Mouse (Mus musculus) cerebellum, adult 18-20 months (tissue): Measurements from ENCODE around the gene Bud13.
"Not testable (repeated sequence)": the region's sequence is repeated elsewhere in the genome, so short reads cannot be mapped to it uniquely, and the experiment has no call there.

Source experiments
- DNase-seq, 2 experiments: peaks; one replicate each; pipeline ENCODE4 v3.0.0; 2021

Bud13 gene

DNA sequence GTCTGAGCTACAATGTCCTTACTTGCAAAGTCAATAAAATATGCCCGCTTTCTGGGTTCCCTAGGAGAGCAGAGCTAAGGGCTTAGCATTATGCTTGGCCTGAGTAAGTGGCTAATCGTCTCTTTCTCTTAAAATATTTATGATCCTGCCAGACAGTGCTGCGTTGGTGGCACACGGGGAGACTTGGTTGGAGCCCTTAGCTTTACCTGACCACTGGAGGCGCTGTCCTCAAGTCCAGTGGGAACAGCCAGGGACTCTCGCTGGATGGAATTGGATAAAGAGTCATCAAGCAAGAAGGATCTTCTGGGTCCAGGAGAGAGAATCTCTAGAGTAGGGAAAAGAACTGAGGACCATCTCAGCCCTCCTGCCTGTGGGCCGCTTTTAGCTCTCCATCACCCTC, 26.3 kb downstream of the Bud13 start:
- peak in 1 of 2 experiments; percentile 36 for DNase-seq

DNA sequence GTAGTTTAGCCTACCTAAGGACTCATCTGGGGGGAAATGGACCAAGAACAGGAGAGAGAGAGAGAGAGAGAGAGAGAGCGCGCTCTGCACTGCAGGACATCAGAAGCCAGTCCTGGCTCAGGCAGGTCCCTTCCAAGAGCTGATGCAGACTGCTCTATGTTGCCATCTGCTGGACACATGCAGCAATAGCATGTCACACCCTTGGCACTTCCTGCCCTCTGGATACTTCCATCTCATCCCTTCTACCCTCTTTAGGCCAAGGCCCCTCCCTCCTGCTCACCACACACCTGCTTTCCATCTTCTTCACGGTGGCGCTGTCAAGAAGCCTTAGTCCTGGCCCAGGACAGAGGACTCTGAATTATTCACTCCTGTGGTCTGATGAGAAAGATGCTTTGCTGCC, 31.7 kb downstream of the Bud13 start:
- DNase-seq, result peak; percentile 83 to 84

DNA sequence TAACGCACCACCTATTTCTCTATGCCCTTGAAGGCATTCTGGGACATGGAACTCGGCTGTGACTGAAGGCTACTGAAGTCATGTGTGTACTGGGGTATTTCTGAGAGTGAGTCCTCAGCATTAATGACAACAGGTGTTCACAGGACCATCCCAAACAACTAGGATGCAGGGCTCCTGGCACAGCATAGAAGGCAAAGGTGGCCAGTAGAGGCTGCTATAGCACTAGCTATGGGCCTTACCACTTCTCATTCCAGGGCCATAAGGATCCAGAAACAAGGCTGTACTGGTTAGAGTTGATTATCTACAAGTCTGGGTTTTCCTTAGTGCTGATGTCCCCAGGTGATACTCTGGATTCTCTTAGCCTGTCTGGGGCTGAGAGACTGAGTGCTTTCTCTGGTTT, 32.1 kb downstream of the Bud13 start:
- DNase-seq, result no peak

DNA sequence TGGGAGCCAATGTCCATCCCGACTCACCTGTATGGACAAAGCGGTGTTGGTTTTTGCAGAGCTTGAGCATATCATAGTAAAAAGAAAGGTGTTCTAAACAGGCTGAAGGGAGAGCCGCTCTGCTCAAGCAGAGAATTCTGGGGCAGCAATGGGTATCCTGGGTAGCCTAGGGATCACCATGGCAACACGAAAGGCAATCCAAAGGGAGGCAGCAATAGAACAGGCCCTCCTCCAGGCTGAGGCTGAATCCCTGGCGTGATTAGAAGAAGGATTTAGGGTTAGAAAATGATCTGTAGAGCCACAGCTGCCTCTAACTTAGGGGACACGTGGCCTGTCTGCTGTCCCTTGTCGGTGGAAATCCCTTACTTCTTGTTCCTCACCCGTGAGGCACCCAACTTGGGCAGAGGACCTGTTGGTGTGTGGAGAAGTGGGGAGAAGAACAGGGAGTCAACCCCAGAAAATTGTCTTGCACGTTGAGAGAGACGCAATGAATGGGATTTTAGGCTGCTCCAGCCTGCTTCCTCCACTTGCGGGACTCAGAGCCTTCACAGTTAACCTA, 33.1 kb downstream of the Bud13 start:
- no peak for DNase-seq

DNA sequence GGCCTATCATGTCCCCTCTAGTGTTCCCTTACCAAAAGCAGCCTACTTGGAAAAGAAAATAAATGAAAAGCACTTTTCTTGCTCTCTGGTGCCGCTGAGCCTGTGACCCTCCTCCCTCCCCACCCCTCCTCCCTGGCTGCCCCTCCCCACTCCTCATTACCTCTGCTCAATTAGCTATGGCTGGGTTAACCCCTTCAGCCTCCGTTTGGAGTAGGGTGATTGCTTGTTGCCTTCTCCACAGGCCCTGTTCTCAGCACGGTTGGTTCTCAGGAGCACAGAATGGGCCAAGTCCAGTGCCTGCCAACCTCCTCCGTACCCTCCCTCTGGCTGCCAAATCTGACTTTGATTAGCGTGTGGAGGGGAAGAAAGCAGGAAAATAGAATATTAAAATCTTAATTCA, 33.6 kb downstream of the Bud13 start:
- DNase-seq, result no peak

DNA sequence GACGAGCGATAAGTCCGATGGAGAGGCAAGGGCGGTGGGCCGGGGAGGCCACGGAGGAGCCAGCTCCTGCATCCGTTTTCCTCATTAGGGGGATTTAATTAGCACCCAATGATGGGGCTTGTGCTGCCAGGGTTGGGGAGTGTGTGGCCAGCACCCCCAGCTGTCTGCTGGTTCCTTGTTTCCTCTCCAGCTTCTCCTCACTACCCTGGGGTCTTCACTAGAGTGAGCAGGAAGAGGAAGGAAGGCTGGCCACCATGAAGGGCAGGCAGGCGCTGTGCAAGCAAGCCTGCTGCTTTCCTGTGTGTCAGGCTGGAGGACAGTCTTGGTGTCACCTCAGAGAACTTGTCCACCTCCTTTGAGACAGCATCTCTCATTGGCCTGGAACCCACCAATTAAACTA, 34.1 kb downstream of the Bud13 start:
- no peak for DNase-seq

DNA sequence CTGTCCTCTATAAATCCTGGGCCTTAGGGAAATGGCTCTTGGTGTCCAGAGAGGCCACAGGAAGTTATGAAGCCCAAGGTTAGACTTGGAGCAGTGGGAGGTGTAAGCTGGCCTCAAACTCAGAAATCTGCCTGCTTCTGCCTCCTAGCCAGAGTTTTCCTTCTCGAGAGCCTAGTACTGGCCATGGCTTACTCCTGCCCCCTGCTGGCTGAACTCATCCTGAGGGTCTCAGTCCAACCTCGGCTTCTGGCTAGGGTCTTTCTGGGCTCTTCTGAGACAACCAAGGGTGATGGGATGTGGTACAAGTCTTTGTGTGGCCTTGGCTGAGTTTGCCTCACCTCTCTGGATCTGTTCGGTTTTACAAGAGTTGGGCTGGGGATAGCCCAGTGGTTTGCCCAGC, 35.1 kb downstream of the Bud13 start:
- no peak for DNase-seq

DNA sequence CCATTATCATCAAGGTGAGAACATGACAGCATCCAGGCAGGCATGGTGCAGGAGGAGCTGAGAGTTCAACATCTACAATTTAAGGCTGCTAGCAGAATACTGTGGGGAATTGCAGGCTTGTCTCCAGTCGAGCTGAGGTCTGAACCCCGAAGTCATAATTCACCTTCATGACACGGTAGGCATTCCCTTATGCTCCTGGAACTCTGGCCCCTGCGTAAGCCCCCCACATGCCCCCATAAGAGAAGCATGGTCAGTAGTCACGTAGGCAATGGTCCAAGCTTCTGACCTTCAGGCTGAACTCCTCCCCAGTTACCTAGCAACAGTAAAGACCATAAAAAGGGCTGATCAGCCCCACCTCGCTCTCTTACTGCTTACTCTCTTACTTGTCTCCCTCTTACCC, 37.1 kb downstream of the Bud13 start, which contains the start of gene 4931429L15Rik:
4931429L15Rik (minus strand) TSS at position 101 of the 400 bp plus-strand sequence.
- not testable (repeated sequence) for DNase-seq

DNA sequence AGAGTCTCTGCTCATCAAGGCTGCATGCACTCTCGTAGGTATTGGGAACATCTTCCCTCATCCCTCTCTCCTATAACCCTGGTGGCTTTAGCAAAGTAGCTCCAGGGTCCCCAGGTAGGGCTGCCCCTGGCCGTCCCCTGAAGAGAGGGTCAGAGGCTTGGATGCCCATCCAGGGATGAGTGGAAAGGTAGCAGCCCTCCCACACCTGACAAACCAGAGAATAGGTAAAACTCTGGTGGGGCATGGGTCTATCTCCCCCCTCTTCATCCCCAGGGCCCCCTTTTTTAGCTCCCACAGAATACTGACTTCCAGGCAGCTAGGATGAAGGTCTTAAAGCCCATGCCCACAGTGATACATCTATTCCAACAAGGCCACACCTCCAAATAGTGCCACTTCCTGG, 37.7 kb downstream of the Bud13 start:
- no peak for DNase-seq

DNA sequence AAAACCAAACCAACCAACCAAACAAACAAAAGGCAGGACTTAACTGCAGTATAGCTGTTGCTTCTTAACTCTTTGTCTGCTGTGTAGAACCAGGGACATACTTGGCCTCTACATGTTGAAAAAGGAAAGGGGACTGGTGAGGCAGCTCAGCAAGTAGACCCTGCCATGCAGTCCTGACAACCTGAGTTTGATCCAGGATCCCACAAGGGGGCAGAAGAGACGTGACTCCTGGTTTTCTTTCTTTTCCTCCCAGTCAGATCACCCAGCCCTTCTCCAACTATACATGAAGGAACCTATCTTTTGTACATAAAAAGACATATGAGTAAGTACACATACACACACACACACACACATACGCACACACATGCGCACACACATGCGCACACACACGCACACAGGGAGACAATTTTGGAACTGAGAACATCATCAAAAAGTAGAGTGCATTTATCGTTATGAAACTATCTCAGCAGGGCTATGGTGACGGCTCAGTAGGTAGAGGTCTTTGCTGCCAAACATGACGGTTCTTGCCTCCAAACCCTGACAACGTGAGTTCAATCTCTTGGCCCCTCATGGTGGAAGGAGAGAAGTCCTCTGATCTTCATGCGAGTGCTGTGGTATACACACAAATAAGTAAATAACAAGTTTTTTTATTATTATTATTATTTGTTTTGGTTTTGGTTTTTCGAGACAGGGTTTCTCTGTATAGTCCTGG, 44.0 kb downstream of the Bud13 start:
- DNase-seq, result no peak

DNA sequence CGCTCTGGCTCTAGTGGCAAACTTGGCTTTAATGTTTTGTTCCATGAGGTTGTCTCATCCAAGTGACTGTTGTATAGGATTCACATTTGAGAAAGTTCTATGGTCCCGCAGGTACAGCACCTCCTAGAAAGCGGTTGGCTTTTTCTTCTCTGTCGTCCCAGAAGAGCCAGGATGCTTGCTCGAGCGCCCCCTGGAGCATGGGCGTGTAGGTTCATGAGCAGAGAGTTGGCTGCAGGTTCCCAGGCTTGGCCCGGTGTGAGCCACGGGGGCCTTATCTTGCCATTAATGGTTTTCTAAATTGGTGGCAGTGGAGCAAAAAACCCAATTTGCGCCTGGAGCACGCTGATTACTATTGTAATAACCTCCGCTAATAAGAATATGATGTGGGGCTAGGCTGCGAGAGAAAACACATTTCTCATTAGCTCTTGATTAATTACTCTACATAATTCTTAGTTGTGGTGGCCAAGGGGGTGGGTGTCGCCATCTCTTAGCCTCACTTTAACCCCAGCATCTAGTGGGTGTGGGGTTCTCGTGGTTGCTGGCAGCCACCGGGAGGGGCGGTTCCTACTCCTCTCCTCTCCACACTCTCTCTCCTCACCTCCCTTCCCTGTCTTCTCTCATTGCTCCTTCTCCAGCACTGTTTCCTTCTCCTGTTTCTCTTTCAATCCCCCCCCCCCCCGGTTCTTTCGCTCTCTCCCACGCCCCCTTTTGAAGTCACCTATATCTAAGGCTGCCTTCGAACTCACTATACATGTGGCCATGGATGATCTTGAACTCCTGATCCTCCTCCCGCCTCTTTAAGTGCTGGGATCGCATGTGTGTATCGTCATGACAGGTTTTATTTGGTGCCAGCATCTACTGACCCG, 45.1 kb downstream of the Bud13 start:
- peak in 1 of 2 experiments; percentile 38 for DNase-seq

DNA sequence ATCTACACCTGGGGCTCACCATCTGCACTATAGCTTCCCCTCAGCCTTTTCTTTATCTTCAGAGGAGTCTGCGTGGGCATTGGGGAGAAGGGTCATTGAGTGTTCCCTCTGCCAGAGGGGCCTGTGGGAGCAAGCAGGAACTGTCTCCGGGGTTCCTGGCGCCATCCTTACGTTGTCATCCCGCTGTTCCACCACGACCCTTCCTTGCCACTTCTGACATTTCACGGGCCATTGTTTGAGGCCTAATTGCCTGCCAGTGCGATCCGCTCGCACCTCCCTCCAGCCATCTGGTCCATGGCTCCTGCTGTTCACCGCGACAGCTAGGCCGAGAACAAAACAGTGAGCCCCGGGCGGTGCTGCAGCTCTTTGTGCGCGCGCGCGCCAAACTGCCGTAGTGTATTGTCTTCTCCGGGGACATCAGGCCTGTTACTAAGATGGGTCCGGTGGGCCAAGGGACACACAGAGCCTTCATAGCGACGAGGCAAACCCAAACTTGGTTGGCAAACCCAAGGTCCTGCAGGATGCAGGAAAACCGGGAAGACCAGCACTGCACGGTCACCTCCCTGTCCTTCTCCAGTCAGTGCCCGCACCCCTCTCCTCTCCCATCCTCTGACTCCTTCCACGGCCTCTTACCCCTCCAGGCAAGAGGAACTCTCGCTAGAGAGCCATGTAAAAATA, 45.9 kb downstream of the Bud13 start:
- peak; percentile 89 for DNase-seq

DNA sequence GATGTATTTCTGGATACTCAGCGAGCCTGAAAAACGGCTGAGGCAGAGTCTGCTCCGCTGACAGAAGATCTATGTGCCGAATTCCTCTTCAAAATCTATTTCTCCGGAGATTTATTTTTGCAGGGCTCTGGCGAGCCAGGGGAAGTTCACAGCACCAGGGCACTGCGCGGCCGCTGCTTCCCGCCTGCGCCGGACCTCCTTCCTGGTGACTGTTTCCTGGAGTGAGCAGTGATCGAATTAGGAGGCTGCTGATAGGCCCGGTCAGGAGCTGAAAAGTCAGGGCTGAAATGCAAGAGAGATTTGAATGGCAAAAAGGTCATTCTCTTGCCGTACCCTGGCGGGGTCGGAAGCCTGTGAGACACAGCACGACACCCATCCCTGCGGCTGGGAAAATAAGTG, 46.4 kb downstream of the Bud13 start:
- DNase-seq, result peak in 1 of 2 experiments; percentile 41

DNA sequence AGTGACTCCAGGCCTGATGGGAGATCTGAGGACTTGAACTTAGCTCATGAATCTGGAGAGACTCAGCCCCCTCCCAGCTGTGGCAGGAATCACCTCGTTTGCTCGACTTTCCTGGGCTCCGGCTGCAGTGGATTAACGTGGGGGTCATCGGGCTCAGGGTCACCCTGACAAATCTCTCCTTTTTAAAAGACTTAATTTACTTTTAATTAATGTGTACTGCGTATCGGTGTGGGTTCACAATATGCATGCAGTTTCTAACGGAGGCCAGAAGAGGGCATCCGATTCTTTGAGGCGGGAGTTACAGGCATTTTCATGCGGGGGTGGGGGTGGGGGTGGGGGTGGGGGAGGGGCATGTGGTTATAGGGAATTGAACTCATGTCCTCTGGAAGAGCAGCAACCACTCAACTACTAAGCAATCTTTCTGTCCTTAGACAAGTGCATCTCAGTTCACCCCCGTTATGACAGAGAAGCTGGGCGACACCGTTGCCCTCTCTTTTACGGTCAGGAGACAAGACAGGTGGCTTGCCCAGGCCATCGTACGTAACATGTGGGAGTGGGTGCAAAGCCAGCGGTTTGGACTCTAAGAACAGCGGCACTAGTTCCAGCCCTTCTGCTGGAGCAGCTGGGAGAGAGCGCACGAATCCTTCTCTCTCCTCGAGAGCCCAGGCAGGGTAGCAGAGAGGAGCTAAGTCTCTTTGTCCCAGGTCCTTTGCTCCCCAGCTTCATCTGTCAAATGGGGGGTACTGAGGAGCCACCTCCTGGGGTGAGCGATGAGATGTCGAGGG, 47.2 kb downstream of the Bud13 start:
- DNase-seq, result no peak

DNA sequence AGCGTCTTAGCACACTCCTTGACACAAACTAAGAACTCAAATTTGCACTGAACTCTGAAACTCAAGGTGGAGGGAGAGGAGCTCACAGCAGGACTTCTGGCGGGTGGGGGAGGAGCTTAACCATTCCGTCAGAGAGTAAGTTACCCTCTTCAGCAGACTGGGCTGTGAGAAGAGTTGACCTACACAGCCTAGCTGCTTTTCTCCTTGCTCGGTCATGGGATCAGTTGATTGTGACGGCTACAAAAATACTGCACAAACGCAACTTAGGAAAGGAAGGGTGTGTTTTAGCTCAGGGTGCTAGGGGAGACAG, 47.7 kb downstream of the Bud13 start:
- DNase-seq, result no peak

DNA sequence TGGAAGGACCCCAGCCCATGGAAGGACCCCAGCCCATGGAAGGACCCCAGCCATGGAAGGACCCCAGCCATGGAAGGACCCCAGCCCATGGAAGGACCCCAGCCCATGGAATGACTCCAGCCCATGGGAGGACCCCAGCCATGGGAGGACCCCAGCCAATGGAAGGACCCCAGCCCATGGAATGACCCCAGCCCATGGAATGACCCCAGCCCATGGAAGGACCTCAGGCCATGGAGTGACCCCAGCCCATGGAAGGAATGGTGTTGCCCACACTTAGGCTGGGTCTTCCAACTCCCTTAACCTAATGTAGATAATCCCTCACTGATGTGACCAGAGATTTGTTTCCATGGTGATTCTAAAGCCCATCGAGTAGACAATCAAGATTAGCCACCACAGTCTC, 48.5 kb downstream of the Bud13 start:
- no peak for DNase-seq

DNA sequence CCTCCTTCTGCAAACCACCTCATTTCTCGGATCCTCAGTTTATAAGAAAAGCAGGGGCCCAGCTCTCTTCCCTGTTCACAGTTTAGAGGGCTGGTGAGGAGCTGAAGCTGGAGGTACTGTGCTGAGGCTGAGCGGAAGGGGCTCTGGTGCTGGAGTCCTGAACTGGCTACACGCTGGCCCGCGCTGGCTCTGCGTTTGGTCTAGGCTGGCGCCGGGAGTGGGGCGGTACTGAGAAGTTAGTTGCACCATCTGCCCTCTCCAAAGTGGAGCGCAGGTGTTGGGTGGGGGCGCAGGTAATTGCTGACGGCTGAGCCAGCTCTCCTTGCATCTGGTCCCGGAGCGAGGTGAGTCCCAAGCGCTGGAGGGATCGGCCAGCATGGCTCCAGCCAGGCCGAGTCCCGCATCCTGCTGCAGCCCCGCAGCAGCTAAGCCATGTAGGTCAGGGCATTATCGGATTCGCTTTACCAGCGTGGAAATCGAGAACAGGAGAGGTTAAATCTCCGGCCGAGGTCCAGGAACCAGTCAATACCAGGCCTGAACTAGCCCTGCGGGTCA, 51.7 kb downstream of the Bud13 start:
- no peak for DNase-seq

DNA sequence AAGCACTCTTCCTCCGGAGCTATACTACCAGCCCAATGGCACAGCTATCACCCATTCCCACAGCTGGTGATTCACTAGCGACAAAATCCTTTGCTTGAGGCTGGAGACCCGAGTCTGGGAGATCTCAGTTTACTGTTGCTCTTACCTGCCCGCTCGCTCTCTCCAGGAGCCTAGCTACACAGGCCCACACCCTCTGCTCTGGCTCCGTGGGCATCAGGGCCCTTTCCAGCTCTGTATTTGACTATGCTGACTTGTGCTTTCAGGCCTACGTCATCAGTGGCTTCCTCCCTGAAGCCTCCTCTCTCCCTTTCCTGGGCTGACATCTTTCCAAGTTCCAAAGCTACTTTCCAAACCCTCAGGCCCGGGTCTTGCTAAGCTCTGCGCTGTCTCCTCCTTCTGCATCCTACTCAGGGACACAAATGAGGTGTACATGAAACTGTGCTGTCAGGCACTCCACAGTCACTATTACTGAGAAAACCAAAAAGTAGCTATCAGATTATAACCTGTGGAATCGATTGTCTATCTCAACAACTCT, 52.7 kb downstream of the Bud13 start:
- DNase-seq, result no peak

DNA sequence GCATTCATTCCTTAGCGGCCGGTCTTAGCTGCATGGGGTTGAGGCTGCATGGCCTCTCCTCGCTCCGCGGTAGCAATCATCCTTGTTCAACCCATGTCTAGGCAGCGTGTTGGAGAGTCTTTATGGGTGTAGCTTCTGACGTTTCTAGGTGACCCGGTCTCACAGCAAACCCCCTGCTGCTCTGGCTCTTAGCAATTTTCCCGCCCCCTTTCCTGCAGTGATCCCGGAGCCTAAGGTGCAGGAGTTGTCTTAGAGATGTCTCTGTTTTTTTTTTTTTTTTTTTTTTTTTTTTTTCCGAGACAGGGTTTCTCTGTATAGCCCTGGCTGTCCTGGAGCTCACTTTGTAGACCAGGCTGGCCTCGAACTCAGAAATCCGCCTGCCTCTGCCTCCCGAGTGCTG, 53.5 kb downstream of the Bud13 start:
- DNase-seq, result not testable (repeated sequence)

DNA sequence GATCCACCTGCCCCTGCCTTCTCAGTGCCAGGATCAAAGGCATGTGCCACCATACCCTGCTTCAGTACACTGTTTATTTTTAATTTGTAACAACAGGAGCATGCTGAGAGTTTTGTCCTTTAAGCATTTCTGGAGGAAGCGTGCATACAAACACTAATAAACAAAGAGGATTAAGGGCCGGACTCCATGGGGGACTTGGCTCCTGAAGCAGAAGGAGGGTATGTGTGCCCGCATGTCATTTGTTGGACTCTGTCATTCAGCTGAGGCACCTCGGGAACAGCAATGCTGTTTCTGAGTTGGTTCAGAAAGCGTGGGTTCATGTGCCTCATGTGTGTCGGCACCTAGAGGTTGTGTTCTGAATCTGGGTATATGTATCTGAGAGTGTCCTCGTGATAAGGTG, 54.5 kb downstream of the Bud13 start:
- no peak for DNase-seq

DNA sequence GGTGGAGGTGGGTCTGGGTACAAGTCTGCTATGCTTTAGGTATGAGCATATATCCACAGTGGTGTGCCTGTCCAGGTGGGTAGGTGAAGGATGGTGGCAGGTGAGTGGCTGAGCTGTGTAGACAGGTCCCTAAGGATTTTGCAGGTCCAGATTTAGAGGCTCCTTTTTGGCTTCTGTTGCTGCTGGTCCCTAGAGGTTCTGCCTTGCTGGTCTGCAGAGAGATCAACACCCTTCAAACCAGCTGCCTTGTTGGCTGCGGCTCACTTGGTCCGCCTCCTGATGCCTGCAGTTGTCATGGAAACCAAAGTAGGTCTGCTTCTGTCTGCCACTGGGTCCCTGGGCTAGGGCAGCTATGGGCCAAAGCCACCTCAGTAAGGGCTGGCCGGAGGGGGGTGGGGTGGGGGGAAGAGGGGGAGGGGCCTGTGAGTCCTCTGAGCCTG, 55.1 kb downstream of the Bud13 start:
- DNase-seq, result no peak

DNA sequence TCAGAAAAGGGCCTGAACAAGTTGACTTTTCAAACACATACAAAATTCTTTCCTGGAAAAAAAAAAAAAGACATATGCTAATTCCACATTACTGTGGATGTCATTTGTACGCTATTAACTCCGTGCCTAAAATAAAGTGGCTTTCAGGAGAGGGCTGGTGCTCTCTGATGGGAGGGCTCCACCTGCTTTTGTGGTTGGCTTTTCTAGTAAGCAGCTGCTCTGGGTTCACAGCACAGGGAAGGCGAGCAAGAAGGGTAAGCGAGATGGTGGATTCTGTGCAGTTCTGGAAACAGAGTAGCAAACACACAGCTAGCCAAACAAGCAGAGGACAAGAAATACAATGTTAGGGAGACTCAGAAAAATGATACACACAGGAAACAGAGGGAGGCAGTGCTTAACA, 55.6 kb downstream of the Bud13 start:
- DNase-seq, result no peak
